Mouse (Mus musculus) liver, embryonic 14.5 days (tissue): ENCODE data around the gene Irf4. TPM values are rescaled to one million over a fixed set of nuclear protein-coding genes. Genes with fewer than 3 reads are reported as not detected.

Source experiments
- ATAC-seq: fragments of 200-750 bp; cut with Nextera tagmentation; 2 replicates; pipeline ENCODE4 v1.8.0; 2017; ENCODE audit warnings: moderate number of reproducible peaks, mild to moderate bottlenecking, moderate library complexity; ENCODE audit not compliant: insufficient read depth
- DNase-seq, 3 experiments: peaks; one replicate each; pipeline ENCODE4 v3.0.0-alpha.2; 2012 to 2013; ENCODE audit warnings: low read depth in 3 of 3, low spot score in 3 of 3
- H3K27ac ChIP-seq: fragments of 300-500 bp; sonication (generic); 2 replicates; pipeline ENCODE4 v1.5.1; 2014; ENCODE audit warnings: moderate library complexity, mild to moderate bottlenecking, control low read depth, inconsistent platforms
- H3K27me3 ChIP-seq: fragments of 300-500 bp; sonication (generic); 2 replicates; pipeline ENCODE4 v1.6.1; 2014; ENCODE audit warnings: mild to moderate bottlenecking, low read length, moderate library complexity; ENCODE audit not compliant: control insufficient read depth, insufficient read depth
- H3K36me3 ChIP-seq: fragments of 300-500 bp; sonication (generic); replicated peaks from 2 replicates; pipeline ENCODE4 v1.6.1; 2014; ENCODE audit warnings: low read depth; ENCODE audit not compliant: control insufficient read depth, insufficient read depth
- H3K4me1 ChIP-seq, 2 experiments: fragments of 200-500 bp in 1 of 2; fragments of 300-500 bp in 1 of 2; sonication (generic) in 1 of 2; replicated peaks; 2 replicates each; pipeline ENCODE4 v1.6.1; 2012 to 2014; ENCODE audit warnings: antibody characterized with exemption in 1 of 2, inconsistent platforms in 1 of 2, low read length in 1 of 2; ENCODE audit not compliant: control insufficient read depth in 2 of 2, insufficient read depth in 2 of 2
- H3K4me2 ChIP-seq: fragments of 300-500 bp; sonication (generic); 2 replicates; pipeline ENCODE4 v1.6.1; 2014; ENCODE audit warnings: low read depth, mild to moderate bottlenecking, control low read depth, moderate library complexity
- H3K4me3 ChIP-seq, 2 experiments: fragments of 200-500 bp in 1 of 2; fragments of 300-500 bp in 1 of 2; sonication (generic) in 1 of 2; 2 replicates each; pipeline ENCODE4 v1.5.1; 2012 to 2014; ENCODE audit warnings: low read depth in 2 of 2, low read length in 2 of 2, mild to moderate bottlenecking in 2 of 2, control low read depth in 1 of 2, inconsistent platforms in 1 of 2, moderate library complexity in 1 of 2; ENCODE audit not compliant: insufficient read depth in 1 of 2
- H3K9ac ChIP-seq: fragments of 300-500 bp; sonication (generic); replicated peaks from 2 replicates; pipeline ENCODE4 v1.6.1; 2014; ENCODE audit warnings: mild to moderate bottlenecking, control low read depth, moderate library complexity
- H3K9me3 ChIP-seq: fragments of 300-500 bp; sonication (generic); 2 replicates; pipeline ENCODE4 v1.6.1; 2016; ENCODE audit warnings: low read length, mixed read lengths; ENCODE audit not compliant: control insufficient read depth
- CTCF ChIP-seq: IDR thresholded peaks from 2 replicates; pipeline ENCODE4 v1.5.1; 2016; ENCODE audit warnings: antibody characterized with exemption, low read depth, control low read depth
- EP300 ChIP-seq: IDR thresholded peaks from 2 replicates; pipeline ENCODE4 v1.6.1; 2016; ENCODE audit warnings: antibody characterized with exemption, low read depth
- WGBS: fragments of 180-500 bp; shearing (Covaris S2); extraction: QIAGEN DNeasy Blood & Tissue Kit; methylation state at CpG from one replicate; pipeline ENCODE4 v1.1.7; 2014; ENCODE audit not compliant: insufficient replicate concordance; 5-methylcytosine and 5-hydroxymethylcytosine counted together
- polyA plus RNA-seq, 2 experiments: library from polyadenylated mRNA; depleted of rRNA in 1 of 2; stranded (reverse) in 1 of 2; unstranded in 1 of 2; fragments of >200 nt; fragmentation: Nextera tagmentation in 1 of 2; extraction: Ambion mirVana in 1 of 2; gene quantifications; 2 replicates each; pipeline versions ENCODE4 v1.2.1 to v1.2.3; 2012 to 2014

Gene Irf4
- polyA plus RNA-seq, 2 experiments = 0.08 to 0.11 TPM

- H3K4me3 ChIP-seq = no peak overlapping the region
- no peak overlapping the region for H3K27ac ChIP-seq
- H3K36me3 ChIP-seq = no peaks in the 10 kb centered on the region
- TF ChIP-seq EP300 = no peak
- TF ChIP-seq CTCF = no peak
- H3K4me1 ChIP-seq = no peaks in the 10 kb centered on the region
- no peaks in the 10 kb centered on the region for H3K27me3 ChIP-seq
- DNase-seq (no peak), ATAC-seq (no peak)
- 67% methylated on average over 2 of the region's 2 CpGs for WGBS
- no peak overlapping the region for H3K4me2 ChIP-seq
- H3K9me3 ChIP-seq = no peaks in the 10 kb centered on the region
- no peak overlapping the region for H3K9ac ChIP-seq
These were observed 11.8 kb upstream of the Irf4 start for GRCm38 (mm10) chr13:30737257-30737656.

GRCm38 (mm10) chr13:30738310-30738840, 10.7 kb upstream of the Irf4 start:
- 43% methylated on average over 4 of the region's 4 CpGs for WGBS
- ATAC-seq (no peak), DNase-seq (no peak)
- H3K36me3 ChIP-seq = no peaks in the 10 kb centered on the region
- no peaks in the 10 kb centered on the region for H3K9me3 ChIP-seq
- H3K4me3 ChIP-seq = no peak overlapping the region
- H3K9ac ChIP-seq = no peak overlapping the region
- no peak overlapping the region for H3K27ac ChIP-seq
- no peak overlapping the region for H3K4me2 ChIP-seq
- TF ChIP-seq CTCF (no peak), EP300 (no peak)
- H3K27me3 ChIP-seq = no peaks in the 10 kb centered on the region
- no peaks in the 10 kb centered on the region for H3K4me1 ChIP-seq

- WGBS = 45% methylated on average over 5 of the region's 5 CpGs
- Histone ChIP-seq H3K9me3 (no peaks in the 10 kb centered on the region), H3K9ac (no peak overlapping the region), H3K4me3 (no peak overlapping the region), H3K36me3 (no peaks in the 10 kb centered on the region), H3K27me3 (no peaks in the 10 kb centered on the region), H3K4me2 (no peak overlapping the region), H3K4me1 (no peaks in the 10 kb centered on the region), H3K27ac (no peak overlapping the region)
- TF ChIP-seq CTCF (no peak), EP300 (no peak)
- DNase-seq = no peak
- ATAC-seq = no peak
These were observed 7.9 kb upstream of the Irf4 start for GRCm38 (mm10) chr13:30741172-30741571.

GRCm38 (mm10) chr13:30742411-30742970, 6.5 kb upstream of the Irf4 start:
- Histone ChIP-seq H3K4me3 (no peak overlapping the region), H3K4me1 (no peaks in the 10 kb centered on the region), H3K27me3 (no peaks in the 10 kb centered on the region; the same call in 1 of the 2 replicates), H3K9ac (no peak overlapping the region), H3K9me3 (no peaks in the 10 kb centered on the region), H3K27ac (no peak overlapping the region), H3K36me3 (no peaks in the 10 kb centered on the region), H3K4me2 (no peak overlapping the region)
- 47% methylated on average over 6 of the region's 6 CpGs for WGBS
- DNase-seq (no peak), ATAC-seq (no peak)
- TF ChIP-seq CTCF (no peak), EP300 (no peak)

- no peaks in the 10 kb centered on the region for H3K9me3 ChIP-seq
- WGBS = 51% methylated on average over 7 of the region's 7 CpGs
- no peak for TF ChIP-seq CTCF
- no peak for TF ChIP-seq EP300
- no peaks in the 10 kb centered on the region for H3K36me3 ChIP-seq
- H3K9ac ChIP-seq = no peak overlapping the region
- DNase-seq = no peak
- H3K27me3 ChIP-seq = peaks cover 18% of the 10 kb centered on the region
- no peaks in the 10 kb centered on the region for H3K4me1 ChIP-seq
- no peak for ATAC-seq
- no peak overlapping the region for H3K4me3 ChIP-seq
- no peak overlapping the region for H3K27ac ChIP-seq
- no peak overlapping the region for H3K4me2 ChIP-seq
These were observed 3.9 kb upstream of the Irf4 start for GRCm38 (mm10) chr13:30745121-30745520.
